Mouse (Mus musculus) intestine, embryonic 14.5 days (tissue): Measurements from ENCODE around the gene Gm9821. TPM values are rescaled to one million over a fixed set of nuclear protein-coding genes. Genes with fewer than 3 reads are reported as not detected.

Source experiments
- ATAC-seq: fragments of 200-750 bp; cut with Nextera tagmentation; replicated peaks from 2 replicates; pipeline ENCODE4 v1.8.0; 2017; ENCODE audit warnings: low read depth, moderate number of reproducible peaks, moderate TSS enrichment, moderate library complexity; ENCODE audit not compliant: low FRiP score, low TSS enrichment
- DNase-seq: peaks from one replicate; pipeline ENCODE4 v3.0.0-alpha.2; 2018; ENCODE audit warnings: low spot score
- H3K27ac ChIP-seq: fragments of 300-500 bp; sonication (generic); 2 replicates; pipeline ENCODE4 v1.5.1; 2014; ENCODE audit warnings: low read depth, mild to moderate bottlenecking, control low read depth
- H3K27me3 ChIP-seq: fragments of 300-500 bp; sonication (generic); replicated peaks from 2 replicates; pipeline ENCODE4 v1.6.1; 2014; ENCODE audit warnings: low read length, control low read depth; ENCODE audit not compliant: control insufficient read depth, insufficient read depth
- H3K36me3 ChIP-seq: fragments of 300-500 bp; sonication (generic); 2 replicates; pipeline ENCODE4 v1.6.1; 2014; ENCODE audit warnings: low read length, control low read depth; ENCODE audit not compliant: control insufficient read depth, insufficient read depth
- H3K4me1 ChIP-seq: fragments of 300-500 bp; sonication (generic); replicated peaks from 2 replicates; pipeline ENCODE4 v1.6.1; 2014; ENCODE audit warnings: low read length, control low read depth, mixed read lengths; ENCODE audit not compliant: control insufficient read depth, insufficient read depth
- H3K4me2 ChIP-seq: fragments of 300-500 bp; sonication (generic); 2 replicates; pipeline ENCODE4 v1.6.1; 2014; ENCODE audit warnings: low read length
- H3K4me3 ChIP-seq: fragments of 300-500 bp; sonication (generic); 2 replicates; pipeline ENCODE4 v1.5.1; 2014; ENCODE audit warnings: low read depth, low read length, control low read depth, mixed read lengths
- H3K9ac ChIP-seq: fragments of 300-500 bp; sonication (generic); 2 replicates; pipeline ENCODE4 v1.6.1; 2014; ENCODE audit warnings: mild to moderate bottlenecking, low read length
- H3K9me3 ChIP-seq: fragments of 300-500 bp; sonication (generic); 2 replicates; pipeline ENCODE4 v1.6.1; 2016; ENCODE audit warnings: low read length, control low read depth; ENCODE audit not compliant: control insufficient read depth
- WGBS: fragments of 180-500 bp; shearing (Covaris S2); extraction: QIAGEN DNeasy Blood & Tissue Kit; methylation state at CpG from one replicate; pipeline ENCODE4 v1.1.7; 2014; 5-methylcytosine and 5-hydroxymethylcytosine counted together
- polyA plus RNA-seq: library from polyadenylated mRNA; unstranded; fragments of >200 nt; fragmentation: Nextera tagmentation; extraction: Ambion mirVana; gene quantifications from 2 replicates; pipeline ENCODE4 v1.2.1, GENCODE M21; 2014

Gm9821 gene
- polyA plus RNA-seq, 1 experiment from 2014 or later: 0.88 TPM

DNA sequence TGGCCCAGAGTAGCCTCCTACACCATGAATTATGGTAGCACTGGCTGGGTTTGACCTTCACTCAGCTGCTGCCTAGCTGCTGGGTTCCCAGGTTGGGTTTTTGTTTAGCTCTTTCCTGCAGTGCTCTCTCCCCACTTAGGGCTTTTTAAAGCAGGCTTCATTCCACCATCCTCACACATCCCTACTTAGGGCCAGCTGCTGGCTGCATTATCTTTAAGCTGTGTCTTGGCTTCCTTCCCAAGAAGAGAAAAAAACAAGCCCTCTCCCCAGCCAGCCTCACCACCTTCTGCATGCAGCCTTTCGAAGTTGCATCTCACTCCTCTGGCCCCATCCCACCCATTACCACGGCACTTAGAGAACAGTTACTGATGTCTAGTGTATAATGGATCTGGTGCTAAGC lies 33.0 kb downstream of the Gm9821 start:
- WGBS: 28% methylated on average over 2 of the region's 2 CpGs
- no peaks in the 10 kb centered on the region for H3K9me3 ChIP-seq
- DNase-seq: no peak

DNA sequence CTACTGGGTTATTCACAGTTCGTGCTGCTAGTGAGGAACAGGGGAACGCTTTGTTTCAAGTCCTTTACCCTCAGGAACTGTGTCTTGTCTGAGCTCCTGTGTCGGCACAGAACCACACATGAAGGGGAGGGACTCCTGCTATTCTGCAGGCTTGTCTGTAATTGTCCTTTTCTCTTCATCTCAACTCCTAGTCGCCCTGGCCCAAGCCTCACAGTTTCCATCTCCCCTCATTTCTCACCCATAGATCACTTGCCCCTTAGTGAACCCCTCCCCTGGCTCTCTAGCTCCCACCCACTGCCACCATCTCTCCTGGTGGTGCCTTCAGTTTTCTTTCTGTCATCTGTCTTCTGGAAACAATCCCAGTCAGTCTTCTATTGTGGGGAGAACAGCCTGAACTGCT lies 34.7 kb downstream of the Gm9821 start:
- H3K27me3 ChIP-seq: peaks cover 21% of the 10 kb centered on the region
- no peak overlapping the region for H3K27ac ChIP-seq
- DNase-seq: no peak
- no peak for ATAC-seq
- no peak overlapping the region for H3K4me2 ChIP-seq
- H3K4me1 ChIP-seq: peaks cover 40% of the 10 kb centered on the region
- no peaks in the 10 kb centered on the region for H3K9me3 ChIP-seq
- H3K4me3 ChIP-seq: no peak overlapping the region
- H3K9ac ChIP-seq: no peak overlapping the region
- 21% methylated on average over 4 of the region's 4 CpGs for WGBS
- 0 out of 2 replicates have a peak, but pooled peaks cover 5% of the 10 kb centered on the region for H3K36me3 ChIP-seq

More for the DNA sequence above, 33.0 kb downstream of the Gm9821 start:
- Histone ChIP-seq H3K27ac (peak overlapping the region; percentile 27; the same call in 1 of the 2 replicates), H3K4me1 (peaks cover 27% of the 10 kb centered on the region), H3K4me3 (no peak overlapping the region), H3K4me2 (0 out of 2 replicates have a peak overlapping the region, but pooled peaks have one; percentile 3), H3K9ac (no peak overlapping the region), H3K36me3 (0 out of 2 replicates have a peak, but pooled peaks cover 5% of the 10 kb centered on the region), H3K27me3 (peaks cover 38% of the 10 kb centered on the region)
- ATAC-seq: no peak

DNA sequence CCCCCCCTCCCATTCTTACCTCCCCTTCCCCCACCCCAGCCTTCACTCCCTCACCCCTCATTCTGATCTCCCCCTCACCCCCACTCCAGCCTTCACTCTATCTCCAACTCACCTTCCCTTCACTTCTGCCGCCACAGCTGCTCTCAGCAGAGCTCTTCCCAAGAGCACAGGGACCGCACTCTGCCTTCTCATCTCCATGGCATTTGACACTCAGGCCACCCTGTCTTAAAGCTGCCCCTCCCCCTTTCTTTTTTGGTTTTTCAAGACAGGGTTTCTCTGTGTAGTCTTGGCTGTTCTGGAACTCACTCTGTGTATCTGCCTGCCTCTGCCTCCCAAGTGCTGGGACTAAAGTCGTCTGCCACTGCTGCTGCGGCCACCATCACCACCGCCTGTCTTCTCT lies 35.3 kb downstream of the Gm9821 start:
- Histone ChIP-seq H3K27ac (no peak overlapping the region), H3K4me1 (peaks cover 36% of the 10 kb centered on the region), H3K36me3 (0 out of 2 replicates have a peak, but pooled peaks cover 5% of the 10 kb centered on the region), H3K4me3 (no peak overlapping the region), H3K9me3 (no peaks in the 10 kb centered on the region), H3K9ac (no peak overlapping the region), H3K27me3 (peaks cover 15% of the 10 kb centered on the region), H3K4me2 (no peak overlapping the region)
- no peak for ATAC-seq
- WGBS: 51% methylated on average over 5 of the region's 5 CpGs
- DNase-seq: no peak

GRCm38 (mm10) chr2:91984439-91984838 lies 38.9 kb downstream of the Gm9821 start:
- peaks cover 16% of the 10 kb centered on the region for H3K4me1 ChIP-seq
- WGBS: 5% methylated on average over 11 of the region's 13 CpGs
- peak overlapping the region; percentile 44 for H3K4me2 ChIP-seq
- H3K4me3 ChIP-seq: no peak overlapping the region
- peak overlapping the region; percentile 89 for H3K27ac ChIP-seq
- ATAC-seq (peak; percentile 93), DNase-seq (peak; percentile 81)
- H3K27me3 ChIP-seq: no peaks in the 10 kb centered on the region
- H3K9me3 ChIP-seq: no peaks in the 10 kb centered on the region
- H3K36me3 ChIP-seq: 0 out of 2 replicates have a peak, but pooled peaks cover 5% of the 10 kb centered on the region
- no peak overlapping the region for H3K9ac ChIP-seq

DNA sequence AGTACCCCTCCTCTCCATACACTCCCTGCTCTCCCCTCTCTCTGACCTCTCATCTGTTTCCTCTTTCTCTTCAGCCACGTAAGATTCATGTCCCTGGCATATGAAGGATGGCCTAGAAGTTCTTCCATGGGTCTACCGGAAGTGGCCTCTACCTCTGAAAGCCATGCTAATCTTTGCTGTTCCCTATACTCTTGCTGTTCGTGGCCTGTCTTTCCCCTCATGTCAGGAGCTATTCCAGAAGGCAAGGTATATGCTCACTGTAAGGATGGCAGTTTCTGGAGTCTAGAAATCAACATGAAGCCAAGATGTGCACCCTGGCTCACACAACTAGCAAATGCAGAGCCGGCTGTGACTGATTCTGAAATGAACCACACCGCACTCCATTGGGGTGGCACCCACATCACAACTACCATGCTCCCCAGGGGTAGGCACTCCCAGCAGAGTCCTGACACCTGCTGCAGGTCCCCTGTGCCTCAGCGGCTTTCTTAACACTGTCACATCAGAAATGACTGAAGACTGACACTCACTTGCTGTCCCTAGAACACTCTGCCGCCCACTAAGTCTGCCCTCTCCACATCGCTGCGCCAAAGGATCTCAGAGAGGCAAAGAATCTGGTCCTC lies 39.5 kb downstream of the Gm9821 start:
- Histone ChIP-seq H3K4me3 (no peak overlapping the region), H3K27ac (peak overlapping the region; percentile 89), H3K4me2 (peak overlapping the region; percentile 44; the same call in 1 of the 2 replicates), H3K36me3 (peaks cover 8% of the 10 kb centered on the region; the same call in 1 of the 2 replicates), H3K9ac (no peak overlapping the region), H3K27me3 (no peaks in the 10 kb centered on the region), H3K9me3 (0 out of 2 replicates have a peak, but pooled peaks cover 4% of the 10 kb centered on the region), H3K4me1 (peaks cover 16% of the 10 kb centered on the region)
- WGBS: 35% methylated on average over 9 of the region's 9 CpGs
- DNase-seq (no peak), ATAC-seq (peak; percentile 1; the same call in 1 of the 2 replicates)

- Histone ChIP-seq H3K4me2 (no peak overlapping the region), H3K4me3 (no peak overlapping the region), H3K27me3 (no peaks in the 10 kb centered on the region), H3K27ac (no peak overlapping the region), H3K9ac (no peak overlapping the region), H3K9me3 (0 out of 2 replicates have a peak, but pooled peaks cover 4% of the 10 kb centered on the region), H3K36me3 (peaks cover 17% of the 10 kb centered on the region), H3K4me1 (peaks cover 13% of the 10 kb centered on the region)
- 13% methylated on average over 5 of the region's 5 CpGs for WGBS
- no peak; the same call in 1 of the 2 replicates for ATAC-seq
- DNase-seq: no peak
These were observed 40.6 kb downstream of the Gm9821 start for GRCm38 (mm10) chr2:91986071-91986470.

- Histone ChIP-seq H3K9ac (no peak overlapping the region), H3K4me2 (no peak overlapping the region), H3K27me3 (no peaks in the 10 kb centered on the region), H3K4me3 (no peak overlapping the region), H3K36me3 (peaks cover 17% of the 10 kb centered on the region), H3K4me1 (peaks cover 13% of the 10 kb centered on the region), H3K27ac (no peak overlapping the region), H3K9me3 (0 out of 2 replicates have a peak, but pooled peaks cover 4% of the 10 kb centered on the region)
- DNase-seq (peak; percentile 98), ATAC-seq (0 out of 2 replicates have a peak, but pooled peaks have one; percentile 12)
- 2% methylated on average over 3 of the region's 3 CpGs for WGBS
These were observed 42.0 kb downstream of the Gm9821 start for GRCm38 (mm10) chr2:91987542-91987941.

DNA sequence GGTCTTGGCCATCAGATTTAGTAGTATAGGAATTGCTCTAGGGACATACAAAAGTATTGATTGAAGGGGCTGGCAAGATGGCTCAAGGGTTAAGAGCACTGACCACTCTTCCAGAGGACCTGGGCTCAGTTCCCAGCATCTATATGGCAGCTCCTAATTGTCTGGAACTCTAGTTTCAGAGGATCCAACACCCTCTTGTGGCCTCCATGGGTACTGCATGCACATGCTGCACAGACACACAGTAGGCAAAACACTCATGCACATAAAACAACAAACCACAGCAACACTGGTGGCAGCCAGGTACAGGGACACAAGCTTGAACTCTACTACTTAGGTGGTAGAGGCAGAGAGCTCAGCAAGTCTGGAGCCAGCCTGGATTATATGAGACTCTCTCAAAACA lies 44.2 kb downstream of the Gm9821 start:
- no peak for ATAC-seq
- H3K4me2 ChIP-seq: no peak overlapping the region
- 0 out of 2 replicates have a peak, but pooled peaks cover 5% of the 10 kb centered on the region for H3K4me1 ChIP-seq
- no peak overlapping the region for H3K9ac ChIP-seq
- H3K36me3 ChIP-seq: peaks cover 12% of the 10 kb centered on the region
- H3K4me3 ChIP-seq: no peak overlapping the region
- H3K27me3 ChIP-seq: no peaks in the 10 kb centered on the region
- no peak overlapping the region for H3K27ac ChIP-seq
- no peak for DNase-seq
- H3K9me3 ChIP-seq: 0 out of 2 replicates have a peak, but pooled peaks cover 4% of the 10 kb centered on the region
